Comparison of ENCODE assay signal across 11 mouse cellular contexts in the genomic region with DNA sequence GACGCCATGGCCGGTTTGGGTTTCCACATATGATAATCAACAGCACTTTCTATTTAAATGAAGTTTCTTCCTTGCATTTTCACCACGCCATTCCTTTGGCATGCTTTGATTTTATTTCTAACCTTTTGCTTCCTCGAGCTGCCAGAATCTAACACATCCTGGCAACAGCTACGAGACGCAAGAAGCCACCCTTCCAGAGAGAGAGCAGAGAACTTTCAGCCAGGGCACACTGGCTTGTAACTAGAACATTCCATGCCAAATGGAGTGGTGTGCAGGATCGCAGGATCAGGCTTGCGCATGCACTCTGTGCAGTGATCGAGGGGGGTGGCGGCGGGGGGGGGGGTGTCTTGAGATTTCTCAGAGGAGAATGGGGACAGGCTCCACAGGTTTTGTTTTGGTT. TPM values are rescaled to one million over a fixed set of nuclear protein-coding genes. Genes with fewer than 3 reads are reported as not detected.
A peak's percentile ranks its signal among the peaks of the same experiment; 100 is the strongest.
DNase-seq lines count a peak whose midpoint lies in the region; ATAC-seq and TF ChIP-seq lines count a peak whose summit lies in the region.
"Had no signal": no experiment of that assay in that cellular context is flagged by ENCODE, and none has a peak within 500 bp of the region (broad histone marks: within the 10 kb centered on the region; RNA-seq: fewer than 3 reads in every experiment).

No protein-coding gene starts in this region.

- no peaks in the 10 kb centered on the region for H3K36me3 ChIP-seq in embryonic facial prominence, embryonic 14.5 days (ENCODE audit: control insufficient read depth, insufficient read depth, low read length)
- no peaks in the 10 kb centered on the region for H3K36me3 ChIP-seq in embryonic facial prominence, embryonic 10.5 days (replicated peaks)
- H3K36me3 ChIP-seq in kidney, adult 2 months (ENCODE audit: control insufficient read depth, insufficient read depth, low read length): no peaks in the 10 kb centered on the region
- H3K36me3 ChIP-seq in kidney, embryonic 16.5 days (ENCODE audit: insufficient read depth, low read length): no peaks in the 10 kb centered on the region
- no peaks in the 10 kb centered on the region for H3K36me3 ChIP-seq in lung, postnatal 0 days (ENCODE audit: insufficient read depth, low read length)
- H3K36me3 ChIP-seq: hindbrain, embryonic 12.5 days had no signal

- no peaks in the 10 kb centered on the region for H3K9me3 ChIP-seq in embryonic facial prominence, embryonic 14.5 days (ENCODE audit: control insufficient read depth, low read length)
- no peaks in the 10 kb centered on the region for H3K9me3 ChIP-seq in embryonic facial prominence, embryonic 10.5 days
- H3K9me3 ChIP-seq in kidney, embryonic 16.5 days (ENCODE audit: low read length): no peaks in the 10 kb centered on the region
- no peaks in the 10 kb centered on the region for H3K9me3 ChIP-seq in lung, postnatal 0 days (ENCODE audit: low read length)
- H3K9me3 ChIP-seq: hindbrain, embryonic 12.5 days had no signal

- no peak for TF ChIP-seq EP300 in lung, postnatal 0 days (IDR thresholded peaks at IDR 0.05)

- no peak for DNase-seq in embryonic facial prominence, embryonic 14.5 days (ENCODE audit: low spot score)
- no peak for DNase-seq in embryonic facial prominence, embryonic 10.5 days (ENCODE audit: low spot score)
- peak; percentile 75 for DNase-seq in kidney, adult 2 months
- DNase-seq in heart, postnatal 4 days: peak; percentile 27
- peak; percentile 89 for DNase-seq in lung, postnatal 0 days (ENCODE audit: low spot score)
- DNase-seq in embryo, embryonic 11 days: no peak
- no peak for DNase-seq in frontal cortex, postnatal 14 days (ENCODE audit: low spot score in 2 of 2)

- H3K27me3 ChIP-seq in embryonic facial prominence, embryonic 14.5 days (replicated peaks; ENCODE audit: control insufficient read depth, insufficient read depth, low read length): no peaks in the 10 kb centered on the region
- no peaks in the 10 kb centered on the region for H3K27me3 ChIP-seq in embryonic facial prominence, embryonic 10.5 days (replicated peaks; ENCODE audit: low read depth, poor library complexity, severe bottlenecking)
- no peaks in the 10 kb centered on the region for H3K27me3 ChIP-seq in kidney, adult 2 months (replicated peaks; ENCODE audit: control insufficient read depth, insufficient read depth, low read length)
- no peaks in the 10 kb centered on the region for H3K27me3 ChIP-seq in kidney, embryonic 16.5 days (ENCODE audit: insufficient read depth, low read length)
- H3K27me3 ChIP-seq in lung, postnatal 0 days (replicated peaks; ENCODE audit: insufficient read depth, low read length): no peaks in the 10 kb centered on the region
- H3K27me3 ChIP-seq: hindbrain, embryonic 12.5 days; Patski had no signal

- no peak for ATAC-seq in embryonic facial prominence, embryonic 14.5 days (ENCODE audit: low read depth)
- no peak for ATAC-seq in kidney, embryonic 16.5 days (ENCODE audit: low FRiP score, low TSS enrichment)
- peak; percentile 74 for ATAC-seq in lung, postnatal 0 days
- ATAC-seq: Patski had no signal

- peak overlapping the region; percentile 21; the same call in 1 of the 2 replicates for H3K27ac ChIP-seq in embryonic facial prominence, embryonic 14.5 days (replicated peaks; ENCODE audit: low read depth, low read length)
- no peak overlapping the region for H3K27ac ChIP-seq in embryonic facial prominence, embryonic 10.5 days (replicated peaks)
- H3K27ac ChIP-seq in kidney, adult 2 months (ENCODE audit: insufficient read depth, low read depth, low read length): peak overlapping the region; percentile 44
- no peak overlapping the region for H3K27ac ChIP-seq in kidney, embryonic 16.5 days (ENCODE audit: low read length)
- H3K27ac ChIP-seq in lung, postnatal 0 days (ENCODE audit: low read length): peak overlapping the region; percentile 82
- H3K27ac ChIP-seq: hindbrain, embryonic 12.5 days had no signal

- TF ChIP-seq CTCF in kidney, adult 2 months (conservative IDR thresholded peaks at IDR 0.05; ENCODE audit: insufficient read depth, insufficient read length, low read depth, low read length): no peak
- no peak for TF ChIP-seq CTCF in lung, postnatal 0 days (IDR thresholded peaks at IDR 0.05)

- H3K4me2 ChIP-seq in embryonic facial prominence, embryonic 14.5 days (ENCODE audit: low read depth, low read length): no peak overlapping the region
- H3K4me2 ChIP-seq in kidney, embryonic 16.5 days (replicated peaks; ENCODE audit: low read depth, low read length): no peak overlapping the region
- H3K4me2 ChIP-seq in lung, postnatal 0 days (replicated peaks; ENCODE audit: low read depth, low read length): no peak overlapping the region
- H3K4me2 ChIP-seq: hindbrain, embryonic 12.5 days had no signal

- 61% methylated on average over 11 of the region's 11 CpGs for WGBS in embryonic facial prominence, embryonic 14.5 days
- WGBS in embryonic facial prominence, embryonic 10.5 days: 86% methylated on average over 11 of the region's 11 CpGs
- WGBS in kidney, adult 2 months: 39% methylated on average over 11 of the region's 11 CpGs
- 66% methylated on average over 11 of the region's 11 CpGs for WGBS in kidney, embryonic 16.5 days
- 33% methylated on average over 11 of the region's 11 CpGs for WGBS in lung, postnatal 0 days

- H3K4me3 ChIP-seq in embryonic facial prominence, embryonic 14.5 days (ENCODE audit: low read depth, low read length): no peak overlapping the region
- no peak overlapping the region for H3K4me3 ChIP-seq in embryonic facial prominence, embryonic 10.5 days
- H3K4me3 ChIP-seq in kidney, adult 2 months (ENCODE audit: insufficient read depth, low read depth, low read length): no peak overlapping the region
- no peak overlapping the region for H3K4me3 ChIP-seq in kidney, embryonic 16.5 days (ENCODE audit: low read length)
- H3K4me3 ChIP-seq in lung, postnatal 0 days (ENCODE audit: low read depth, low read length): no peak overlapping the region
- H3K4me3 ChIP-seq: hindbrain, embryonic 12.5 days; megakaryocyte, embryonic 14.5 days had no signal

- H3K4me1 ChIP-seq in embryonic facial prominence, embryonic 14.5 days (ENCODE audit: control insufficient read depth, insufficient read depth, low read length): peaks cover 17% of the 10 kb centered on the region
- H3K4me1 ChIP-seq in embryonic facial prominence, embryonic 10.5 days: peaks cover 33% of the 10 kb centered on the region
- peaks cover 15% of the 10 kb centered on the region for H3K4me1 ChIP-seq in kidney, adult 2 months (ENCODE audit: control insufficient read depth, insufficient read depth, low read length)
- H3K4me1 ChIP-seq in kidney, embryonic 16.5 days (ENCODE audit: insufficient read depth, low read length): peaks cover 35% of the 10 kb centered on the region
- H3K4me1 ChIP-seq in lung, postnatal 0 days (ENCODE audit: insufficient read depth, low read depth, low read length): peaks cover 7% of the 10 kb centered on the region; the same call in 1 of the 2 replicates
- H3K4me1 ChIP-seq: megakaryocyte, embryonic 14.5 days had no signal

- no peak for TF ChIP-seq POLR2A in kidney, adult 2 months (IDR thresholded peaks at IDR 0.05; ENCODE audit: low read depth, low read length)

- no peak overlapping the region for H3K9ac ChIP-seq in embryonic facial prominence, embryonic 14.5 days (ENCODE audit: low read depth, low read length)
- H3K9ac ChIP-seq in kidney, embryonic 16.5 days (replicated peaks; ENCODE audit: low read length): no peak overlapping the region
- H3K9ac ChIP-seq in lung, postnatal 0 days (replicated peaks; ENCODE audit: low read depth): no peak overlapping the region
- H3K9ac ChIP-seq: hindbrain, embryonic 12.5 days had no signal

RNA-seq across cellular contexts. Expression of a gene that starts 23.5 kb away (rescaled TPM):
- polyA plus RNA-seq in embryonic facial prominence, embryonic 14.5 days (2014; fragmentation: Nextera tagmentation; extraction: Ambion mirVana): 212 and 235 TPM in 2 replicates
- 377 and 383 TPM in 2 replicates for polyA plus RNA-seq in embryonic facial prominence, embryonic 10.5 days (2016; fragmentation: Nextera tagmentation; extraction: Ambion mirVana)
- polyA plus RNA-seq in kidney, adult 2 months (2012; rRNA removed): 43.4 TPM in 2 replicates
- 242 and 253 TPM in 2 replicates for polyA plus RNA-seq in kidney, embryonic 16.5 days (2015; fragmentation: Nextera tagmentation; extraction: Ambion mirVana)
- 10 to 100 TPM; 73.8 to 80.5 TPM for total RNA-seq in heart, postnatal 4 days (2021)
- 153 and 160 TPM in 2 replicates for polyA plus RNA-seq in lung, postnatal 0 days (2015; fragmentation: Nextera tagmentation; extraction: Ambion mirVana)

RNA-seq across cellular contexts. Expression of a gene that starts 41.6 kb away (rescaled TPM):
- 158 and 162 TPM in 2 replicates for polyA plus RNA-seq in embryonic facial prominence, embryonic 14.5 days (2014; fragmentation: Nextera tagmentation; extraction: Ambion mirVana)
- 177 and 186 TPM in 2 replicates for polyA plus RNA-seq in embryonic facial prominence, embryonic 10.5 days (2016; fragmentation: Nextera tagmentation; extraction: Ambion mirVana)
- 17.7 and 23.3 TPM in 2 replicates for polyA plus RNA-seq in kidney, adult 2 months (2012; rRNA removed)
- 211 and 212 TPM in 2 replicates for polyA plus RNA-seq in kidney, embryonic 16.5 days (2015; fragmentation: Nextera tagmentation; extraction: Ambion mirVana)
- 10 to 100 TPM; 81.7 to 88.6 TPM for total RNA-seq in heart, postnatal 4 days (2021)
- polyA plus RNA-seq in lung, postnatal 0 days (2015; fragmentation: Nextera tagmentation; extraction: Ambion mirVana): 139 and 145 TPM in 2 replicates

Comparison
In these comparisons a context has a peak if more than half of its experiments do, and no peak if none do; other contexts are left out.
1. H3K27ac ChIP-seq: peak in embryonic facial prominence, embryonic 14.5 days (single experiment), kidney, adult 2 months (single experiment) and lung, postnatal 0 days (single experiment); none in embryonic facial prominence, embryonic 10.5 days (single experiment) and kidney, embryonic 16.5 days (single experiment).
2. DNase-seq: peak in kidney, adult 2 months (single experiment), heart, postnatal 4 days (single experiment) and lung, postnatal 0 days (single experiment); none in embryonic facial prominence, embryonic 14.5 days (single experiment), embryonic facial prominence, embryonic 10.5 days (single experiment), embryo, embryonic 11 days (single experiment) and frontal cortex, postnatal 14 days (0 of 2).